8 mouse cellular contexts compared by ENCODE assay signal in genomic region chr3:95282381-95282864, GRCm38 (mm10). TPM values are rescaled to one million over a fixed set of nuclear protein-coding genes. Genes with fewer than 3 reads are reported as not detected.
DNase-seq lines count a peak whose midpoint lies in the region; ATAC-seq and TF ChIP-seq lines count a peak whose summit lies in the region.

No protein-coding gene starts in this region.

- intact Hi-C loops in gastrocnemius, adult 2 months (cut with DNase I) = no loop called here

- peak overlapping the region; percentile 95 for H3K27ac ChIP-seq in gastrocnemius, adult 2 months
- H3K27ac ChIP-seq in forebrain, embryonic 16.5 days (ENCODE audit: low read length) = peak overlapping the region; percentile 96
- H3K27ac ChIP-seq in intestine, embryonic 15.5 days = peak overlapping the region; percentile 97
- H3K27ac ChIP-seq in lung, embryonic 14.5 days (ENCODE audit: low read depth) = peak overlapping the region; percentile 98
- H3K27ac ChIP-seq in neural tube, embryonic 15.5 days (replicated peaks) = peak overlapping the region; percentile 86

- DNase-seq in gastrocnemius, adult 2 months = peak; percentile 53
- DNase-seq in gastrocnemius, postnatal 25 days = no peak
- peak; percentile 57 to 64 for DNase-seq in adrenal gland, postnatal 36 days
- DNase-seq in lung, embryonic 14.5 days = peak; percentile 58
- no peak for DNase-seq in frontal cortex, postnatal 25 days (ENCODE audit: low spot score in 2 of 2)

- H3K4me3 ChIP-seq in gastrocnemius, adult 2 months = peak overlapping the region; percentile 88
- peak overlapping the region; percentile 85 for H3K4me3 ChIP-seq in forebrain, embryonic 16.5 days (replicated peaks; ENCODE audit: low read length)
- peak overlapping the region; percentile 60 for H3K4me3 ChIP-seq in intestine, embryonic 15.5 days (replicated peaks)
- H3K4me3 ChIP-seq in lung, embryonic 14.5 days (ENCODE audit: low read depth, low read length) = peak overlapping the region; percentile 59
- peak overlapping the region; percentile 56 for H3K4me3 ChIP-seq in neural tube, embryonic 15.5 days (replicated peaks)

- H3K36me3 ChIP-seq in forebrain, embryonic 16.5 days (ENCODE audit: control insufficient read depth, insufficient read depth) = no peaks in the 10 kb centered on the region
- no peaks in the 10 kb centered on the region for H3K36me3 ChIP-seq in intestine, embryonic 15.5 days
- peaks cover 3% of the 10 kb centered on the region; the same call in 1 of the 2 replicates for H3K36me3 ChIP-seq in lung, embryonic 14.5 days (ENCODE audit: insufficient read depth)
- H3K36me3 ChIP-seq in neural tube, embryonic 15.5 days = 0 out of 2 replicates have a peak, but pooled peaks cover under 1% of the 10 kb centered on the region

- no peaks in the 10 kb centered on the region for H3K9me3 ChIP-seq in forebrain, embryonic 16.5 days (ENCODE audit: control insufficient read depth, low read length)
- no peaks in the 10 kb centered on the region for H3K9me3 ChIP-seq in intestine, embryonic 15.5 days
- H3K9me3 ChIP-seq in lung, embryonic 14.5 days (ENCODE audit: low read depth, low read length) = no peaks in the 10 kb centered on the region
- H3K9me3 ChIP-seq in neural tube, embryonic 15.5 days (replicated peaks) = no peaks in the 10 kb centered on the region

- H3K4me1 ChIP-seq in forebrain, embryonic 16.5 days (replicated peaks; ENCODE audit: control insufficient read depth, insufficient read depth, low read length) = peaks cover 24% of the 10 kb centered on the region
- H3K4me1 ChIP-seq in intestine, embryonic 15.5 days (replicated peaks) = peaks cover 16% of the 10 kb centered on the region
- H3K4me1 ChIP-seq in lung, embryonic 14.5 days (ENCODE audit: insufficient read depth) = peaks cover 5% of the 10 kb centered on the region; the same call in 1 of the 2 replicates
- H3K4me1 ChIP-seq in neural tube, embryonic 15.5 days = peaks cover 36% of the 10 kb centered on the region

- H3K9ac ChIP-seq in forebrain, embryonic 16.5 days (replicated peaks; ENCODE audit: low read depth, low read length) = peak overlapping the region; percentile 91
- H3K9ac ChIP-seq in intestine, embryonic 15.5 days = peak overlapping the region; percentile 78
- H3K9ac ChIP-seq in lung, embryonic 14.5 days = peak overlapping the region; percentile 83
- H3K9ac ChIP-seq in neural tube, embryonic 15.5 days (replicated peaks) = peak overlapping the region; percentile 60

- TF ChIP-seq CTCF in gastrocnemius, adult 2 months (IDR thresholded peaks at IDR 0.05) = no peak
- no peak for TF ChIP-seq CTCF in lung, embryonic 14.5 days (IDR thresholded peaks at IDR 0.05; ENCODE audit: low read depth)

- no peak for ATAC-seq in forebrain, embryonic 16.5 days
- peak; percentile 14; the same call in 1 of the 2 replicates for ATAC-seq in intestine, embryonic 15.5 days
- ATAC-seq in lung, embryonic 14.5 days (ENCODE audit: insufficient read depth) = no peak
- ATAC-seq in neural tube, embryonic 15.5 days (ENCODE audit: low FRiP score) = peak; percentile 13; the same call in 1 of the 2 replicates

- under 1% methylated on average over 11 of the region's 11 CpGs for WGBS in forebrain, embryonic 16.5 days
- WGBS in intestine, embryonic 15.5 days = under 1% methylated on average over 11 of the region's 11 CpGs
- WGBS in lung, embryonic 14.5 days = under 1% methylated on average over 11 of the region's 11 CpGs
- 0% methylated on average over 11 of the region's 11 CpGs for whole genome bisulfite sequencing in neural tube, embryonic 15.5 days

- peak overlapping the region; percentile 93 for H3K4me2 ChIP-seq in forebrain, embryonic 16.5 days (ENCODE audit: low read length)
- H3K4me2 ChIP-seq in intestine, embryonic 15.5 days (replicated peaks) = peak overlapping the region; percentile 79
- peak overlapping the region; percentile 75 for H3K4me2 ChIP-seq in lung, embryonic 14.5 days
- peak overlapping the region; percentile 76 for H3K4me2 ChIP-seq in neural tube, embryonic 15.5 days

- no peaks in the 10 kb centered on the region for H3K27me3 ChIP-seq in forebrain, embryonic 16.5 days (replicated peaks; ENCODE audit: control insufficient read depth, insufficient read depth, low read length)
- H3K27me3 ChIP-seq in intestine, embryonic 15.5 days (replicated peaks) = no peaks in the 10 kb centered on the region
- H3K27me3 ChIP-seq in lung, embryonic 14.5 days (ENCODE audit: insufficient read depth, low read length) = no peaks in the 10 kb centered on the region
- H3K27me3 ChIP-seq in neural tube, embryonic 15.5 days (replicated peaks) = no peaks in the 10 kb centered on the region

RNA-seq across cellular contexts. Expression of gene Prune1, which starts 0.5 kb away (rescaled TPM):
- total RNA-seq in gastrocnemius, adult 2 months (2021) = 10 to 100 TPM; 45.8 to 46.9 TPM
- total RNA-seq in gastrocnemius, postnatal 25 days (2021) = 10 to 100 TPM; 36.5 to 38.3 TPM
- total RNA-seq in adrenal gland, postnatal 36 days (2021) = 10 to 100 TPM; 25.1 to 33.3 TPM
- polyA plus RNA-seq in forebrain, embryonic 16.5 days (2015; fragmentation: Nextera tagmentation; extraction: Ambion mirVana) = 45.8 and 55.6 TPM in 2 replicates
- polyA plus RNA-seq in intestine, embryonic 15.5 days (2015; fragmentation: Nextera tagmentation; extraction: Ambion mirVana) = 15.5 and 15.7 TPM in 2 replicates
- polyA plus RNA-seq in lung, embryonic 14.5 days (2014; fragmentation: Nextera tagmentation; extraction: Ambion mirVana) = 20.0 and 23.5 TPM in 2 replicates
- polyA plus RNA-seq in neural tube, embryonic 15.5 days (2015; fragmentation: Nextera tagmentation; extraction: Ambion mirVana) = 57.3 and 61.7 TPM in 2 replicates

RNA-seq across cellular contexts. Expression of gene Mindy1, which starts 1.3 kb away (rescaled TPM):
- 10 to 100 TPM; 23.9 to 26.4 TPM for total RNA-seq in gastrocnemius, adult 2 months (2021)
- total RNA-seq in gastrocnemius, postnatal 25 days (2021) = 10 to 100 TPM; 19.9 to 22.8 TPM
- total RNA-seq in adrenal gland, postnatal 36 days (2021) = 100 to 1,000 TPM; 120 to 147 TPM
- polyA plus RNA-seq in forebrain, embryonic 16.5 days (2015; fragmentation: Nextera tagmentation; extraction: Ambion mirVana) = 43.6 and 44.3 TPM in 2 replicates
- polyA plus RNA-seq in intestine, embryonic 15.5 days (2015; fragmentation: Nextera tagmentation; extraction: Ambion mirVana) = 36.1 and 38.4 TPM in 2 replicates
- 36.5 and 40.0 TPM in 2 replicates for polyA plus RNA-seq in lung, embryonic 14.5 days (2014; fragmentation: Nextera tagmentation; extraction: Ambion mirVana)
- polyA plus RNA-seq in neural tube, embryonic 15.5 days (2015; fragmentation: Nextera tagmentation; extraction: Ambion mirVana) = 37.3 and 37.4 TPM in 2 replicates

RNA-seq across cellular contexts. Expression of gene Anxa9, which starts 24.6 kb away (rescaled TPM):
- not detected for total RNA-seq in gastrocnemius, adult 2 months (2021)
- under 1 TPM; 0.15 to 0.27 TPM for total RNA-seq in gastrocnemius, postnatal 25 days (2021)
- 1 to 10 TPM; 1.1 to 3.3 TPM for total RNA-seq in adrenal gland, postnatal 36 days (2021)
- 0.51 and 0.86 TPM in 2 replicates for polyA plus RNA-seq in forebrain, embryonic 16.5 days (2015; fragmentation: Nextera tagmentation; extraction: Ambion mirVana)
- polyA plus RNA-seq in intestine, embryonic 15.5 days (2015; fragmentation: Nextera tagmentation; extraction: Ambion mirVana) = 1.4 and 1.6 TPM in 2 replicates
- polyA plus RNA-seq in lung, embryonic 14.5 days (2014; fragmentation: Nextera tagmentation; extraction: Ambion mirVana) = 1.8 and 2.0 TPM in 2 replicates
- 0.40 and 0.41 TPM in 2 replicates for polyA plus RNA-seq in neural tube, embryonic 15.5 days (2015; fragmentation: Nextera tagmentation; extraction: Ambion mirVana)

RNA-seq across cellular contexts. Expression of gene Bnipl, which starts 31.4 kb away (rescaled TPM):
- total RNA-seq in gastrocnemius, adult 2 months (2021) = under 1 TPM in 1 of 2 experiments, not detected in 1; 0.31 TPM
- total RNA-seq in gastrocnemius, postnatal 25 days (2021) = not detected
- total RNA-seq in adrenal gland, postnatal 36 days (2021) = under 1 TPM in 1 of 2 experiments, not detected in 1; 0.89 TPM
- polyA plus RNA-seq in forebrain, embryonic 16.5 days (2015; fragmentation: Nextera tagmentation; extraction: Ambion mirVana) = 0.23 TPM in 1 of 2 replicates, not detected in the other
- 0.36 and 0.56 TPM in 2 replicates for polyA plus RNA-seq in intestine, embryonic 15.5 days (2015; fragmentation: Nextera tagmentation; extraction: Ambion mirVana)
- 5.0 and 6.1 TPM in 2 replicates for polyA plus RNA-seq in lung, embryonic 14.5 days (2014; fragmentation: Nextera tagmentation; extraction: Ambion mirVana)
- 0.29 TPM in 1 of 2 replicates, not detected in the other for polyA plus RNA-seq in neural tube, embryonic 15.5 days (2015; fragmentation: Nextera tagmentation; extraction: Ambion mirVana)

RNA-seq across cellular contexts. Expression of gene Cers2, which starts 32.2 kb away (rescaled TPM):
- 10 to 100 TPM; 19.6 to 23.4 TPM for total RNA-seq in gastrocnemius, adult 2 months (2021)
- total RNA-seq in gastrocnemius, postnatal 25 days (2021) = 10 to 100 TPM; 20.3 to 21.7 TPM
- 100 to 1,000 TPM; 239 to 254 TPM for total RNA-seq in adrenal gland, postnatal 36 days (2021)
- polyA plus RNA-seq in forebrain, embryonic 16.5 days (2015; fragmentation: Nextera tagmentation; extraction: Ambion mirVana) = 104 and 108 TPM in 2 replicates
- 146 and 148 TPM in 2 replicates for polyA plus RNA-seq in intestine, embryonic 15.5 days (2015; fragmentation: Nextera tagmentation; extraction: Ambion mirVana)
- polyA plus RNA-seq in lung, embryonic 14.5 days (2014; fragmentation: Nextera tagmentation; extraction: Ambion mirVana) = 170 and 185 TPM in 2 replicates
- 93.4 and 102 TPM in 2 replicates for polyA plus RNA-seq in neural tube, embryonic 15.5 days (2015; fragmentation: Nextera tagmentation; extraction: Ambion mirVana)

Comparison
In these comparisons a context has a peak if more than half of its experiments do, and no peak if none do; other contexts are left out.
1. DNase-seq: peak in gastrocnemius, adult 2 months (single experiment), adrenal gland, postnatal 36 days (2 of 2) and lung, embryonic 14.5 days (single experiment); none in gastrocnemius, postnatal 25 days (single experiment) and frontal cortex, postnatal 25 days (0 of 2).
2. ATAC-seq: peak in intestine, embryonic 15.5 days (single experiment) and neural tube, embryonic 15.5 days (single experiment); none in forebrain, embryonic 16.5 days (single experiment) and lung, embryonic 14.5 days (single experiment).
3. Peak in every context shown above with its lines, with median percentiles within 50 percentile points of each other: H3K27ac ChIP-seq, H3K4me3 ChIP-seq, H3K4me2 ChIP-seq and H3K9ac ChIP-seq.